Mouse (Mus musculus): ENCODE results near the gene Hist2h2aa1. TPM values are rescaled to one million over a fixed set of nuclear protein-coding genes. Genes with fewer than 3 reads are reported as not detected.
"Not testable (repeated sequence)": the region's sequence is repeated elsewhere in the genome, so short reads cannot be mapped to it uniquely, and the experiment has no call there.

The Hist2h2aa1 gene
- polyA plus RNA-seq, 1 experiment = 565 TPM

- no peak for DNase-seq
- no peaks in the 10 kb centered on the region for H3K36me3 ChIP-seq (ENCODE audit: control insufficient read depth, insufficient read depth, low read length)
- TF ChIP-seq POLR2A (IDR thresholded peaks at IDR 0.05; ENCODE audit: control insufficient read depth, extremely low read depth, insufficient read depth, low read length, poor library complexity) (no peak), CTCF (IDR thresholded peaks at IDR 0.05; ENCODE audit: borderline replicate concordance, control insufficient read depth, extremely low read depth, insufficient read depth, low read length, poor library complexity) (no peak)
- peak overlapping the region; percentile 26 for H3K4me3 ChIP-seq (ENCODE audit: control insufficient read depth, insufficient read depth, low read length)
- H3K27ac ChIP-seq (ENCODE audit: control insufficient read depth, insufficient read depth, low read length) = 0 out of 2 replicates have a peak overlapping the region, but pooled peaks have one; percentile 31
- peaks cover 6% of the 10 kb centered on the region for H3K4me1 ChIP-seq (replicated peaks; ENCODE audit: control insufficient read depth, insufficient read depth, low read length)
- H3K27me3 ChIP-seq (ENCODE audit: control insufficient read depth, insufficient read depth, low read length) = no peaks in the 10 kb centered on the region
- WGBS = 60% methylated on average over 7 of the region's 7 CpGs
Observed at GRCm38 (mm10) chr3:96237335-96237903, 7.9 kb upstream of the Hist2h2aa1 start.

GRCm38 (mm10) chr3:96237904-96238511 lies 7.3 kb upstream of the Hist2h2aa1 start:
- DNase-seq = no peak
- Histone ChIP-seq H3K27me3 (ENCODE audit: control insufficient read depth, insufficient read depth, low read length) (no peaks in the 10 kb centered on the region), H3K4me1 (replicated peaks; ENCODE audit: control insufficient read depth, insufficient read depth, low read length) (peaks cover 7% of the 10 kb centered on the region), H3K36me3 (ENCODE audit: control insufficient read depth, insufficient read depth, low read length) (no peaks in the 10 kb centered on the region), H3K27ac (ENCODE audit: control insufficient read depth, insufficient read depth, low read length) (peak overlapping the region; percentile 62), H3K4me3 (ENCODE audit: control insufficient read depth, insufficient read depth, low read length) (peak overlapping the region; percentile 45)
- 6% methylated on average over 12 of the region's 12 CpGs for WGBS
- no peak for TF ChIP-seq CTCF (IDR thresholded peaks at IDR 0.05; ENCODE audit: borderline replicate concordance, control insufficient read depth, extremely low read depth, insufficient read depth, low read length, poor library complexity)
- TF ChIP-seq POLR2A (IDR thresholded peaks at IDR 0.05; ENCODE audit: control insufficient read depth, extremely low read depth, insufficient read depth, low read length, poor library complexity) = no peak

GRCm38 (mm10) chr3:96238954-96239793 lies 6.1 kb upstream of the Hist2h2aa1 start, which contains the start of gene Hist2h3c2:
TSS of gene Hist2h3c2 (minus strand) at chr3:96239127.
- Histone ChIP-seq H3K4me3 (ENCODE audit: control insufficient read depth, insufficient read depth, low read length) (peak within 1 kb of the TSS; percentile 68), H3K4me1 (replicated peaks; ENCODE audit: control insufficient read depth, insufficient read depth, low read length) (peaks cover 11% of the 10 kb centered on the region), H3K27ac (ENCODE audit: control insufficient read depth, insufficient read depth, low read length) (peak within 1 kb of the TSS; percentile 91)
- not testable (repeated sequence) for H3K27me3 ChIP-seq (ENCODE audit: control insufficient read depth, insufficient read depth, low read length); DNase-seq; H3K36me3 ChIP-seq (ENCODE audit: control insufficient read depth, insufficient read depth, low read length)
- 2% methylated on average over 15 of the region's 68 CpGs for WGBS

GRCm38 (mm10) chr3:96239949-96240798 lies 5.1 kb upstream of the Hist2h2aa1 start, which contains the start of gene Hist2h2aa2:
TSS of gene Hist2h2aa2 (minus strand) at chr3:96240276.
- peak within 1 kb of the TSS; percentile 68 for H3K4me3 ChIP-seq (ENCODE audit: control insufficient read depth, insufficient read depth, low read length)
- H3K36me3 ChIP-seq (ENCODE audit: control insufficient read depth, insufficient read depth, low read length); H3K27me3 ChIP-seq (ENCODE audit: control insufficient read depth, insufficient read depth, low read length): not testable (repeated sequence)
- peaks cover 13% of the 10 kb centered on the region for H3K4me1 ChIP-seq (replicated peaks; ENCODE audit: control insufficient read depth, insufficient read depth, low read length)
- peak; percentile 93 for DNase-seq
- TF ChIP-seq POLR2A (IDR thresholded peaks at IDR 0.05; ENCODE audit: control insufficient read depth, extremely low read depth, insufficient read depth, low read length, poor library complexity) = peak; percentile 53
- peak within 1 kb of the TSS; percentile 91 for H3K27ac ChIP-seq (ENCODE audit: control insufficient read depth, insufficient read depth, low read length)
- WGBS = 3% methylated on average over 38 of the region's 85 CpGs

- TF ChIP-seq CTCF (IDR thresholded peaks at IDR 0.05; ENCODE audit: borderline replicate concordance, control insufficient read depth, extremely low read depth, insufficient read depth, low read length, poor library complexity) (no peak), POLR2A (IDR thresholded peaks at IDR 0.05; ENCODE audit: control insufficient read depth, extremely low read depth, insufficient read depth, low read length, poor library complexity) (no peak)
- no peaks in the 10 kb centered on the region for H3K36me3 ChIP-seq (ENCODE audit: control insufficient read depth, insufficient read depth, low read length)
- DNase-seq = no peak
- no peak overlapping the region for H3K4me3 ChIP-seq (ENCODE audit: control insufficient read depth, insufficient read depth, low read length)
- 91% methylated on average over 9 of the region's 9 CpGs for WGBS
- H3K27me3 ChIP-seq (ENCODE audit: control insufficient read depth, insufficient read depth, low read length) = no peaks in the 10 kb centered on the region
- peak overlapping the region; percentile 66; the same call in 1 of the 2 replicates for H3K27ac ChIP-seq (ENCODE audit: control insufficient read depth, insufficient read depth, low read length)
- peaks cover 13% of the 10 kb centered on the region for H3K4me1 ChIP-seq (replicated peaks; ENCODE audit: control insufficient read depth, insufficient read depth, low read length)
Observed at GRCm38 (mm10) chr3:96240799-96241197, 4.5 kb upstream of the Hist2h2aa1 start.
